Comparison of ENCODE assay signal across 24 mouse cellular contexts in genomic region chr9:66716533-66716932, GRCm38 (mm10). TPM values are rescaled to one million over a fixed set of nuclear protein-coding genes. Genes with fewer than 3 reads are reported as not detected.
DNase-seq lines count a peak whose midpoint lies in the region; TF ChIP-seq lines count a peak whose summit lies in the region.
"Had no signal": no experiment of that assay in that cellular context is flagged by ENCODE, and none has a peak within 500 bp of the region (broad histone marks: within the 10 kb centered on the region; RNA-seq: fewer than 3 reads in every experiment).

No protein-coding gene starts in this region.

- peak overlapping the region; percentile 12; the same call in 1 of the 2 replicates for H3K4me3 ChIP-seq in layer of hippocampus, adult 2 months
- H3K4me3 ChIP-seq: forebrain, embryonic 13.5 days; heart, embryonic 10.5 days; liver, embryonic 15.5 days; midbrain, embryonic 15.5 days; neural tube, embryonic 12.5 days had no signal

- no peak for TF ChIP-seq CTCF in layer of hippocampus, adult 2 months (conservative IDR thresholded peaks at IDR 0.05)

- intact Hi-C loops in left cerebral cortex, postnatal 10 days (cut with DNase I): no loop called here
- intact Hi-C loops in left cerebral cortex, postnatal 25 days (cut with DNase I): no loop called here

- peak overlapping the region; percentile 89 for H3K27ac ChIP-seq in layer of hippocampus, adult 2 months
- H3K27ac ChIP-seq: forebrain, embryonic 13.5 days; heart, embryonic 10.5 days; hindbrain, embryonic 14.5 days; liver, embryonic 15.5 days; midbrain, embryonic 15.5 days; neural tube, embryonic 12.5 days had no signal

- DNase-seq in frontal cortex, postnatal 36 days (ENCODE audit: low spot score in 2 of 2): peak; percentile 54 to 71
- no peak for DNase-seq in frontal cortex, postnatal 25 days (ENCODE audit: low spot score in 2 of 2)
- peak; percentile 60 to 74 for DNase-seq in left cerebral cortex, adult 18-20 months (ENCODE audit: low spot score in 2 of 2)
- no peak for DNase-seq in left cerebral cortex, postnatal 10 days (ENCODE audit: extremely low spot score in 1 of 2, low spot score in 2 of 2)
- peak; percentile 67 to 77 for DNase-seq in layer of hippocampus, adult 2 months (ENCODE audit: low spot score in 2 of 2)
- peak; percentile 57 to 84 for DNase-seq in left cerebral cortex, postnatal 25 days (ENCODE audit: low spot score in 2 of 2)
- no peak for DNase-seq in testis, postnatal 10 days (ENCODE audit: low spot score)
- DNase-seq in gastrocnemius, postnatal 10 days: no peak
- DNase-seq: adrenal gland, postnatal 10 days; cerebellum, adult 9-10 months; heart, postnatal 4 days; kidney, adult 18-20 months; kidney, postnatal 14 days; liver; lung, postnatal 4 days; retina, postnatal 1 day; thymus, adult 18-20 months; thymus, postnatal 36 days had no signal

RNA-seq across cellular contexts. Expression of gene Car12, which starts 3.0 kb away (rescaled TPM):
- total RNA-seq in left cerebral cortex, adult 18-20 months (2021): 10 to 100 TPM; 15.5 to 20.4 TPM
- 1 to 10 TPM; 1.8 to 3.0 TPM for total RNA-seq in left cerebral cortex, postnatal 10 days (2021)
- total RNA-seq in layer of hippocampus, adult 2 months (2021): 10 to 100 TPM; 48.6 to 52.5 TPM
- total RNA-seq in left cerebral cortex, postnatal 25 days (2021): 10 to 100 TPM; 11.8 to 15.0 TPM
- total RNA-seq in gastrocnemius, postnatal 10 days (2021): 1 to 10 TPM; 1.2 to 2.4 TPM

Comparison
In these comparisons a context has a peak if more than half of its experiments do, and no peak if none do; other contexts are left out.
1. DNase-seq: peak in frontal cortex, postnatal 36 days (2 of 2), left cerebral cortex, adult 18-20 months (2 of 2), layer of hippocampus, adult 2 months (2 of 2) and left cerebral cortex, postnatal 25 days (2 of 2); none in frontal cortex, postnatal 25 days (0 of 2), left cerebral cortex, postnatal 10 days (0 of 2), testis, postnatal 10 days (single experiment) and gastrocnemius, postnatal 10 days (single experiment).